Mouse (Mus musculus): ENCODE data around the gene Olfr504. TPM values are rescaled to one million over a fixed set of nuclear protein-coding genes. Genes with fewer than 3 reads are reported as not detected.

The Olfr504 gene
- polyA plus RNA-seq, 1 experiment from 2014 or later = not detected

Other genes with a start within 250 kb of the Olfr504 start
- gene Olfr492, start 242.1 kb downstream of the Olfr504 start, polyA plus RNA-seq (2014; fragmentation: Nextera tagmentation; extraction: Ambion mirVana) = not detected in 2 replicates
- gene Olfr493, start 218.8 kb downstream of the Olfr504 start, polyA plus RNA-seq (2014; fragmentation: Nextera tagmentation; extraction: Ambion mirVana) = not detected in 2 replicates
- gene Olfr494, start 200.5 kb downstream of the Olfr504 start, polyA plus RNA-seq (2014; fragmentation: Nextera tagmentation; extraction: Ambion mirVana) = not detected in 2 replicates
- not detected in 2 replicates for gene Olfr495, start 172.6 kb downstream of the Olfr504 start, polyA plus RNA-seq (2014; fragmentation: Nextera tagmentation; extraction: Ambion mirVana)
- not detected in 2 replicates for gene Olfr497, start 145.4 kb downstream of the Olfr504 start, polyA plus RNA-seq (2014; fragmentation: Nextera tagmentation; extraction: Ambion mirVana)
- not detected in 2 replicates for gene Olfr498, start 100.5 kb downstream of the Olfr504 start, polyA plus RNA-seq (2014; fragmentation: Nextera tagmentation; extraction: Ambion mirVana)
- not detected in 2 replicates for gene Olfr502, start 40.7 kb downstream of the Olfr504 start, polyA plus RNA-seq (2014; fragmentation: Nextera tagmentation; extraction: Ambion mirVana)
- gene Olfr503, start 21.3 kb downstream of the Olfr504 start, polyA plus RNA-seq (2014; fragmentation: Nextera tagmentation; extraction: Ambion mirVana) = not detected in 2 replicates
- gene Olfr506, start 45.0 kb upstream of the Olfr504 start, polyA plus RNA-seq (2014; fragmentation: Nextera tagmentation; extraction: Ambion mirVana) = not detected in 2 replicates
- gene Olfr507, start 56.0 kb upstream of the Olfr504 start, polyA plus RNA-seq (2014; fragmentation: Nextera tagmentation; extraction: Ambion mirVana) = not detected in 2 replicates
- not detected in 2 replicates for gene Olfr508, start 64.2 kb upstream of the Olfr504 start, polyA plus RNA-seq (2014; fragmentation: Nextera tagmentation; extraction: Ambion mirVana)
- gene Olfr509, start 86.1 kb upstream of the Olfr504 start, polyA plus RNA-seq (2014; fragmentation: Nextera tagmentation; extraction: Ambion mirVana) = not detected in 2 replicates
- not detected in 2 replicates for gene Olfr510, start 100.6 kb upstream of the Olfr504 start, polyA plus RNA-seq (2014; fragmentation: Nextera tagmentation; extraction: Ambion mirVana)
- not detected in 2 replicates for gene Olfr512, start 147.5 kb upstream of the Olfr504 start, polyA plus RNA-seq (2014; fragmentation: Nextera tagmentation; extraction: Ambion mirVana)
- not detected in 2 replicates for gene Olfr513, start 185.2 kb upstream of the Olfr504 start, polyA plus RNA-seq (2014; fragmentation: Nextera tagmentation; extraction: Ambion mirVana)